Mouse (Mus musculus) stomach, embryonic 15.5 days (tissue): ENCODE results near the gene Fchsd2. TPM values are rescaled to one million over a fixed set of nuclear protein-coding genes. Genes with fewer than 3 reads are reported as not detected.
A peak's percentile ranks its signal among the peaks of the same experiment; 100 is the strongest.

Experiments
- ATAC-seq: fragments of 200-750 bp; cut with Nextera tagmentation; 2 replicates; pipeline ENCODE4 v1.8.0; 2017; ENCODE audit warnings: low read depth, moderate number of reproducible peaks, moderate TSS enrichment; ENCODE audit not compliant: insufficient read depth, low FRiP score
- H3K27ac ChIP-seq: fragments of 300-500 bp; sonication (generic); 2 replicates; pipeline ENCODE4 v1.5.1; 2015; ENCODE audit warnings: mild to moderate bottlenecking, inconsistent platforms
- H3K27me3 ChIP-seq: fragments of 300-500 bp; sonication (generic); replicated peaks from 2 replicates; pipeline ENCODE4 v1.6.1; 2015; ENCODE audit warnings: inconsistent platforms
- H3K36me3 ChIP-seq: fragments of 300-500 bp; sonication (generic); 2 replicates; pipeline ENCODE4 v1.6.1; 2015; ENCODE audit warnings: inconsistent platforms
- H3K4me1 ChIP-seq: fragments of 300-500 bp; sonication (generic); 2 replicates; pipeline ENCODE4 v1.6.1; 2015; ENCODE audit warnings: inconsistent platforms
- H3K4me2 ChIP-seq: fragments of 300-500 bp; sonication (generic); 2 replicates; pipeline ENCODE4 v1.6.1; 2015; ENCODE audit warnings: mild to moderate bottlenecking, inconsistent platforms
- H3K4me3 ChIP-seq: fragments of 300-500 bp; sonication (generic); replicated peaks from 2 replicates; pipeline ENCODE4 v1.5.1; 2015; ENCODE audit warnings: inconsistent platforms
- H3K9ac ChIP-seq: fragments of 300-500 bp; sonication (generic); 2 replicates; pipeline ENCODE4 v1.6.1; 2015; ENCODE audit warnings: inconsistent platforms
- H3K9me3 ChIP-seq: fragments of 300-500 bp; sonication (generic); 2 replicates; pipeline ENCODE4 v1.6.1; 2016; ENCODE audit warnings: inconsistent platforms
- WGBS: fragments of 180-500 bp; shearing (Covaris S2); methylation state at CpG from one replicate; pipeline ENCODE4 v1.1.7; 2015; 5-methylcytosine and 5-hydroxymethylcytosine counted together
- polyA plus RNA-seq: library from polyadenylated mRNA; unstranded; fragments of >200 nt; fragmentation: Nextera tagmentation; extraction: Ambion mirVana; gene quantifications from 2 replicates; pipeline ENCODE4 v1.2.1, GENCODE M21; 2015

The Fchsd2 gene
- polyA plus RNA-seq, 1 experiment from 2014 or later, result 20.0 TPM

DNA sequence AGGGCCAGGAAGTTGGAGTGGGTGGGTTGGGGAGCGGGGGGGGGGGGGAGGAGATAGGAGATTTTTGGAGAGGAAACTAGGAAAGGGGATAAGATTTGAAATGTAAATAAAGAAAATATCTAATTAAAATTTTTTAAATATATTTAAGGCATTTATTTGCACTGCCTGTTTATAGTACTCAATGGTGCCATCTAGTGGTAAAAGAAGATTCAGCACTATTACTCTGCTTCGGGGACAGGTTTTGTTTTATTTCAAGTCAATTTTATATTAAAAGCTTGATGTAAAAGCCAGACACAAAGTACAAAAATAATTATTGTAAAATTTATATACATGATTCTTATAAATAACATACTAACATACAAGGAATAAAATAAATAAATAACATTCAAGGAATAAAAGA lies 138.8 kb downstream of the Fchsd2 start:
- Histone ChIP-seq H3K27me3 (no peaks in the 10 kb centered on the region), H3K27ac (no peak overlapping the region), H3K4me2 (no peak overlapping the region), H3K9ac (no peak overlapping the region), H3K4me1 (no peaks in the 10 kb centered on the region), H3K4me3 (no peak overlapping the region), H3K9me3 (no peaks in the 10 kb centered on the region), H3K36me3 (no peaks in the 10 kb centered on the region)
- no peak for ATAC-seq
- WGBS, result 37% methylated on average over 2 of the region's 2 CpGs

DNA sequence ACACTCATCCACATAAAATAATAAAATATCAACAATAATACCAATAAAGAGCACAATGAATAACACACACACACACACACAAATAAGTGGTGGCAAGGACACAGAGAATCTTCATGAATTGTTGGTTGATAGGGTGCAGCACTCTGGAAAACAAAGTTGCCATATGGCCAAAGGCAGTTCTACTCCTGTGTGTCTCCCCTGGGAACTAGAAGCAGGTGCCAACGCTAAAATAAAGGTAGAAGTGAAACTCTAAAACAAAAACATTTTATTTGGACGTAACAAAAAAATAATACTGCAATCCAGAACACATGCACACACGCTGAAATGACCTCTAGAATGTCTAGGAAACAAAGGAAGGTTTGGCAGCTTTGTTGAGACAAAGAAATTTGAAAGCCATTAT lies 140.1 kb downstream of the Fchsd2 start:
- Histone ChIP-seq H3K27me3 (no peaks in the 10 kb centered on the region), H3K36me3 (no peaks in the 10 kb centered on the region), H3K4me1 (no peaks in the 10 kb centered on the region), H3K4me2 (no peak overlapping the region), H3K27ac (no peak overlapping the region), H3K4me3 (no peak overlapping the region), H3K9ac (no peak overlapping the region), H3K9me3 (no peaks in the 10 kb centered on the region)
- 78% methylated on average over 3 of the region's 3 CpGs for WGBS
- no peak for ATAC-seq

DNA sequence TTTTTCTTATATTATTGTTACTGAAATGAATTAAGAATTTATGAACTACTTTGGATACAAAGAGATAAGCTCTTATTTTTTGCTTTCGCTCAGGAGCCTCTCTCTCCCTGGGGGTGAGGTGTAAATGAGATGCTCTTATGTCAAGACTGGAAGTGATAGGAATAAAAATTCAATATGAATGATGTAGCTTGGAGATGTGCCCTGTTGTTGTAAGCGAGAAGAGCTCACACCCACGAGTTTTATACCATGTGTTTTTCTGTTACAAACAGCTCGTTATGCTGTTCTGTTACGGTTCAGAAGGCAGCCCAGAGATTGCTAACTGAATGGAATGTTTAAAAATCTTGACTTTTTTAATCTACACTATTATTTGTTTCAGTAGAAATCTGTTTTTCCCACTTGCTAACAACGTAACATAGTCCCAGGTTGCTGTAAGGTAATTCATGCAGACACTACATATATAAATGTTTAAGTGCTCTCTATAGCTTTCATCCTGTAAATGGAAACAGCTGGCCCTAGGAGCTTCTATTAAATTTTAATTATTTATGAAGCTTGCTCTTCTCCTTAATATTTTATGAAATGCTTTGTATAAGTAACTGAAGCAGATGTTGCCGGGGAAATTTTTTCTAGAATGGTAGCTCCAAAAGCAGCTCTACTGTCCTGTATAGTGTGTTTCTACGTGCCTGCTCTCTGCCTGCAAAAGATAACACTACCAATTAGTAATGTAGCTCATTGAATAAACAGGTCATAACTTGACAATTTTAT lies 144.2 kb downstream of the Fchsd2 start:
- no peaks in the 10 kb centered on the region for H3K4me1 ChIP-seq
- no peak overlapping the region for H3K9ac ChIP-seq
- H3K27ac ChIP-seq, result no peak overlapping the region
- WGBS, result 81% methylated on average over 8 of the region's 8 CpGs
- ATAC-seq, result no peak
- no peak overlapping the region for H3K4me3 ChIP-seq
- no peaks in the 10 kb centered on the region for H3K27me3 ChIP-seq
- H3K36me3 ChIP-seq, result 0 out of 2 replicates have a peak, but pooled peaks cover 3% of the 10 kb centered on the region
- H3K4me2 ChIP-seq, result no peak overlapping the region
- H3K9me3 ChIP-seq, result no peaks in the 10 kb centered on the region

DNA sequence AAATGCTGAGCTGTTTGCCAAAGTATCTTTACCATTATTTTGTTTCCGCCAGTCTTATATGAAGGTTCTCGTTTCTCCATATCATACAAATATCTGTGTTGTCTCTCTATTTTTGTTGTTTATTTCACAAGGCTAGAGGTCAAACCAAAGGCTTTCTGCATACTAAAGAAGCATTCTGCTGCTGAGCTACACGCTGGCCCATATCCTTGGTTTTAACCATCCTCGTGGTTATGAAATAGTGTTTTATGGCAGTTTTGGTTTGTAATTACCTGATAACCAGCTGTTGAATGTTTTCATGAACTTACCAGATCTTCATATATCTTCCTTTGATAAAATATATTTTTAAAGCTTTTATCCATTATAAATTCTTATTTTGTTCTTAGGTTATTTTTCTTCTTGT lies 156.1 kb downstream of the Fchsd2 start:
- Histone ChIP-seq H3K4me1 (no peaks in the 10 kb centered on the region), H3K27me3 (no peaks in the 10 kb centered on the region), H3K9ac (no peak overlapping the region), H3K4me3 (no peak overlapping the region), H3K36me3 (peaks cover 11% of the 10 kb centered on the region), H3K9me3 (no peaks in the 10 kb centered on the region), H3K27ac (no peak overlapping the region), H3K4me2 (no peak overlapping the region)
- no peak for ATAC-seq
- WGBS, result 75% methylated on average over 4 of the region's 4 CpGs

DNA sequence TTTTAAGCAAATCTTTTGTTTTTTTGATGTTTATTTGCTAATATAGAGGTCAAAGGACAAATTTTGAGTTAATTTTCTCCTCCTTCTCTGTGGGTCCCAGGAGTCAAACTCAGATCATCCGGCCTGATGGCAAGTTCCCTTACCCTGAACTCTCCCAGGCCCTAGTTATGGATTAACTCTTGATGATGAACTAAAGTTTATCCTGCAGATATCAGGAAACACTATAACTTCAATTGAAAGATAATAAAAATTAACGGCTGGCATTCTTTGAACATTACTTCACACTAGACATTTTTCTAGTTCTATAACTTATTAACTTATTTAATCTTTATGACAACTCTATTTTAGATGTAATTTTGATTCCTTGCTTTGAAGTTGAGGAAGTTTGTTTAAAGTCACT lies 156.5 kb downstream of the Fchsd2 start:
- Histone ChIP-seq H3K4me1 (no peaks in the 10 kb centered on the region), H3K4me3 (no peak overlapping the region), H3K27me3 (no peaks in the 10 kb centered on the region), H3K27ac (no peak overlapping the region), H3K9ac (no peak overlapping the region), H3K9me3 (no peaks in the 10 kb centered on the region), H3K36me3 (peaks cover 11% of the 10 kb centered on the region), H3K4me2 (no peak overlapping the region)
- no peak for ATAC-seq
- WGBS, result 63% methylated on average over 2 of the region's 2 CpGs

GRCm38 (mm10) chr7:101253071-101253470 lies 160.4 kb downstream of the Fchsd2 start:
- Histone ChIP-seq H3K9ac (no peak overlapping the region), H3K9me3 (no peaks in the 10 kb centered on the region), H3K4me3 (no peak overlapping the region), H3K27ac (no peak overlapping the region), H3K4me2 (no peak overlapping the region), H3K27me3 (no peaks in the 10 kb centered on the region), H3K36me3 (peaks cover 11% of the 10 kb centered on the region), H3K4me1 (no peaks in the 10 kb centered on the region)
- ATAC-seq, result no peak
- 65% methylated on average over 2 of the region's 2 CpGs for WGBS

GRCm38 (mm10) chr7:101258482-101258881 lies 165.8 kb downstream of the Fchsd2 start:
- H3K9me3 ChIP-seq, result no peaks in the 10 kb centered on the region
- no peak overlapping the region for H3K9ac ChIP-seq
- H3K4me2 ChIP-seq, result no peak overlapping the region
- H3K27me3 ChIP-seq, result no peaks in the 10 kb centered on the region
- no peaks in the 10 kb centered on the region for H3K4me1 ChIP-seq
- no peak for ATAC-seq
- peaks cover 15% of the 10 kb centered on the region for H3K36me3 ChIP-seq
- H3K27ac ChIP-seq, result no peak overlapping the region
- H3K4me3 ChIP-seq, result no peak overlapping the region

GRCm38 (mm10) chr7:101261941-101262546 lies 169.4 kb downstream of the Fchsd2 start:
- Histone ChIP-seq H3K36me3 (peaks cover 14% of the 10 kb centered on the region), H3K9me3 (no peaks in the 10 kb centered on the region), H3K4me3 (no peak overlapping the region), H3K27ac (no peak overlapping the region), H3K4me1 (no peaks in the 10 kb centered on the region), H3K9ac (no peak overlapping the region), H3K4me2 (no peak overlapping the region), H3K27me3 (no peaks in the 10 kb centered on the region)
- 76% methylated on average over 4 of the region's 4 CpGs for WGBS
- ATAC-seq, result no peak

- Histone ChIP-seq H3K4me3 (no peak overlapping the region), H3K9me3 (no peaks in the 10 kb centered on the region), H3K27me3 (no peaks in the 10 kb centered on the region), H3K9ac (no peak overlapping the region), H3K27ac (no peak overlapping the region), H3K4me2 (no peak overlapping the region), H3K4me1 (no peaks in the 10 kb centered on the region), H3K36me3 (peaks cover 14% of the 10 kb centered on the region)
- no peak for ATAC-seq
Measured at GRCm38 (mm10) chr7:101263511-101263910, 170.8 kb downstream of the Fchsd2 start.

DNA sequence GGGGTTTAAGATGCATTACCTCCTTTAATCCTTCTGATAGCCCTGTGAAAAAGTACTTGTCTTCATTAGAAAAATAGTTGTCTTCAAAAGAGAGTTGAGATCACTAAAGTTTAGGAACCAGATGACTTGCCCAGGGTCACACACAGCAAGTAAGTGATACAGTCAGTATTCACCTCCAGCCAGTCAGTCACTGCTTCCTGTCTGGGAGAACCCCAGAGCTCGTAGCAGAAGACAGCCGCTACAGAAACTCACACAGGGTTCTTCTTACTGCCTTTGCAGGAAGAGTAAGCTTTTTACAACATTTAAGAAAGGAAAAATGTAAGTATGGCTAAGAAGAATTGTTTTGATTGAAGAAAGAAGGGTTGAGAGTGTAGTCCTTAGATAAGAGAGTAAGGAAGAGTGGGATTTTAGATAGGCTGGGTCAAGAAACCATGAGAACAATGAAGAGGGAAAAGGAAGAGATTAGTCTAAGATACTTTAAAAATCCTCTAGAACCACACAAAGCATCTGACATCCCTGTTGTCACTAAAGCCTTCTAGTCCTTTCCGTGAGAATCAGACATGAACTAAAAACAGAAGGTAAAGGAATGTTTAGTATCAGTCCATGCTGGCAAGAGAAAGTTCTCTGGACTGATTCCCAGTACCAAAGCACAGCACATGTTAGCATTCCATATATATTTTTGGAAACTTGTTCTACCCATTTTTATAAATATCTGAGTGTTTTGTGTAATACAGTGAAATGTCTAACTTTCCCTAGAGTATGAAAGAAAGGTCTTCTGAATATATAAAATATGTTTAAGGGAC lies 175.0 kb downstream of the Fchsd2 start:
- peak overlapping the region; percentile 36 for H3K27ac ChIP-seq
- H3K9ac ChIP-seq, result no peak overlapping the region
- H3K4me3 ChIP-seq, result no peak overlapping the region
- no peaks in the 10 kb centered on the region for H3K4me1 ChIP-seq
- H3K27me3 ChIP-seq, result no peaks in the 10 kb centered on the region
- no peak for ATAC-seq
- H3K4me2 ChIP-seq, result no peak overlapping the region
- no peaks in the 10 kb centered on the region for H3K9me3 ChIP-seq
- no peaks in the 10 kb centered on the region for H3K36me3 ChIP-seq
- WGBS, result 46% methylated on average over 3 of the region's 3 CpGs

DNA sequence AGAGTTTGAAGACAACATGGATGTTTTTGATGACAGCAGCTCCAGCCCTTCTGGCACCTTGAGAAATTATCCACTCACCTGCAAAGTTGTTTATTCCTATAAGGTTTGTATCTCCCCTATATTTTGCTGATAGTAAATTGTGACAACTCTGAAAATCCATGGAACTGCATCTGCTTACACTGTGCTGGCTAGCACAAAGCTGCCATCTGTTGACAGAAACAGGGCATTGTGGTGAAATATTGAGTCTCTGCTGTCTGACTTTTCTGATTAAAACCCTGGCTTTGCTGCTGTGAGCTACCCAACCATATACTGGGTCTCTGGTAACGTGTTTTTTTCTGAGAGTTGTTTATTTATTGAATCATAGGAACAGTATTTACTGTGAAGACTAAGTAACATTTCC lies 178.9 kb downstream of the Fchsd2 start:
- no peaks in the 10 kb centered on the region for H3K9me3 ChIP-seq

More for the DNA sequence above, 178.9 kb downstream of the Fchsd2 start:
- no peak overlapping the region for H3K4me2 ChIP-seq
- peaks cover 3% of the 10 kb centered on the region; the same call in 1 of the 2 replicates for H3K36me3 ChIP-seq
- no peaks in the 10 kb centered on the region for H3K27me3 ChIP-seq
- H3K4me1 ChIP-seq, result no peaks in the 10 kb centered on the region
- WGBS, result 78% methylated on average over 1 of the region's 1 CpGs
- H3K4me3 ChIP-seq, result no peak overlapping the region
- ATAC-seq, result no peak; the same call in 1 of the 2 replicates
- no peak overlapping the region for H3K27ac ChIP-seq
- no peak overlapping the region for H3K9ac ChIP-seq
